Mouse (Mus musculus) E14TG2a.4 (cell line): ENCODE results near the gene 4933402D24Rik.

Source experiments
- H3K27me3 ChIP-seq: 2 replicates; pipeline ENCODE4 v1.6.1; 2014; ENCODE audit warnings: low read length, control low read depth; ENCODE audit not compliant: insufficient read depth
- H3K36me3 ChIP-seq: 2 replicates; pipeline ENCODE4 v1.6.1; 2014; ENCODE audit warnings: low read length, control low read depth; ENCODE audit not compliant: insufficient read depth
- H3K4me1 ChIP-seq: replicated peaks from 2 replicates; pipeline ENCODE4 v1.6.1; 2014; ENCODE audit warnings: low read depth, low read length, control low read depth
- H3K4me3 ChIP-seq: replicated peaks from 2 replicates; pipeline ENCODE4 v1.5.1; 2014; ENCODE audit warnings: mild to moderate bottlenecking, low read length
- H3K9me3 ChIP-seq: 2 replicates; pipeline ENCODE4 v1.6.1; 2014; ENCODE audit warnings: low read length, control low read depth
- CTCF ChIP-seq: conservative IDR thresholded peaks from 2 replicates; pipeline ENCODE4 v1.5.1; 2014; ENCODE audit warnings: low read length
- NANOG ChIP-seq: IDR thresholded peaks from 2 replicates; pipeline ENCODE4 v1.6.1; 2014; ENCODE audit warnings: borderline replicate concordance, low read length, mixed read lengths
- POU5F1 ChIP-seq: IDR thresholded peaks from 2 replicates; pipeline ENCODE4 v1.6.1; 2014; ENCODE audit warnings: low read length, borderline replicate concordance

4933402D24Rik gene

DNA sequence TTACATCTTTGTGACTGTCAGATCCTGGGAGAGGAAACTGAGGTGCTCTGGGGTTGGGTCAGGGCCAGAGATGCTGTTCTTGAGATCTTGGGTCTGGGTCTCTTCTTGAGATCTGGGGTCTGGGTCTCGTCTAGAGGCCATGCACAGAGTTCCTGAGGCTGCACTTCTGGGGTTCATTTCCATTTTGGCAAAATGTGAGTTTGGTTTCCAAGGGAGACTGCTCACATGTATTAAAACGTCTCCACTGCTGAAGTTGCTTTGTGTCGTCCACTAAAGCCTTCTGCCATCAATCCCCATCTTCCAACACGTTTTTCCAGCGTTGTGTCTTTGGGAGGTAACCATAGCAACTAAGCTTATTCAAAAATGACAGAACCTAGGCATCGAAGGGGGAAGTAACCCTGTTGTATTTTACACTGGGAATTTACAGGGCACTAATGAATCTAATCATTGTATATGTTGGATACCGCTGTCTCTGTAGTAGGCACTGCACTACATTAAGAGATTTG, 5.1 kb downstream of the 4933402D24Rik start:
- Histone ChIP-seq H3K27me3 (peaks cover 6% of the 10 kb centered on the region; the same call in 1 of the 2 replicates), H3K4me3 (no peak overlapping the region), H3K4me1 (no peaks in the 10 kb centered on the region), H3K36me3 (no peaks in the 10 kb centered on the region), H3K9me3 (no peaks in the 10 kb centered on the region)
- TF ChIP-seq CTCF = no peak
- no peak for TF ChIP-seq POU5F1
- no peak for TF ChIP-seq NANOG

GRCm38 (mm10) chr1:63763212-63763694, 5.8 kb downstream of the 4933402D24Rik start:
- Histone ChIP-seq H3K27me3 (peaks cover 1% of the 10 kb centered on the region; the same call in 1 of the 2 replicates), H3K9me3 (no peaks in the 10 kb centered on the region), H3K36me3 (no peaks in the 10 kb centered on the region), H3K4me3 (no peak overlapping the region), H3K4me1 (no peaks in the 10 kb centered on the region)
- TF ChIP-seq CTCF (no peak), POU5F1 (no peak), NANOG (no peak)

- H3K36me3 ChIP-seq = peaks cover 22% of the 10 kb centered on the region
- peaks cover 8% of the 10 kb centered on the region for H3K4me1 ChIP-seq
- H3K27me3 ChIP-seq = no peaks in the 10 kb centered on the region
- no peak for TF ChIP-seq CTCF
- TF ChIP-seq POU5F1 = no peak
- TF ChIP-seq NANOG = no peak
- H3K9me3 ChIP-seq = no peaks in the 10 kb centered on the region
- no peak overlapping the region for H3K4me3 ChIP-seq
Measured at GRCm38 (mm10) chr1:63756005-63756404, 13.1 kb downstream of the 4933402D24Rik start.

GRCm38 (mm10) chr1:63730240-63730771, 38.8 kb downstream of the 4933402D24Rik start, which contains the start of the genes Mdh1b and Fastkd2:
Mdh1b (minus strand) TSS chr1:63730318.
Fastkd2 (plus strand) TSS chr1:63730614.
- no peak for TF ChIP-seq CTCF
- no peak for TF ChIP-seq POU5F1
- TF ChIP-seq NANOG = no peak
- Histone ChIP-seq H3K4me3 (peak within 1 kb of the TSS; percentile 94), H3K36me3 (peaks cover 26% of the 10 kb centered on the region), H3K4me1 (peaks cover 24% of the 10 kb centered on the region), H3K9me3 (no peaks in the 10 kb centered on the region), H3K27me3 (0 out of 2 replicates have a peak, but pooled peaks cover 2% of the 10 kb centered on the region)

DNA sequence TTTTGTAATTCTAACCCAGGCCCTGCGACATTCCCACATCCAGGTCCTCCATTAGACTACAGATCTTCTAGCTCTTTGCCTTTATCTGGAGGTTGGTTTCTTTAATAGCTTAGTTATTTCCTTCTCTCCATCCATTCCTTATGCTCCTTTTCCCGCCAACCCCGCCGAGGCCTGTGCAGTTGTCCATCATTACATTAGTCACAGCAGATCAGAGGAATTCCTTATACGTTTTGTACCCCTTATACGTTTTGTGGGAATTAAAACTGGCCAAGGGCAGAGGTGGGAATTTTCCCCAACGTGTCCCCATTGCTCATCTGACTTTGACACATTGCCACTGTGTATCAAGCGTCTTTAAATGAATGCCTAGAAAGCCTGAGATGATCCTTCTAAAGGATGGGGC, 39.3 kb downstream of the 4933402D24Rik start:
- Histone ChIP-seq H3K4me1 (peaks cover 24% of the 10 kb centered on the region), H3K9me3 (no peaks in the 10 kb centered on the region), H3K36me3 (peaks cover 21% of the 10 kb centered on the region), H3K4me3 (peak overlapping the region; percentile 94), H3K27me3 (peaks cover 3% of the 10 kb centered on the region; the same call in 1 of the 2 replicates)
- TF ChIP-seq CTCF (no peak), POU5F1 (no peak), NANOG (no peak)

DNA sequence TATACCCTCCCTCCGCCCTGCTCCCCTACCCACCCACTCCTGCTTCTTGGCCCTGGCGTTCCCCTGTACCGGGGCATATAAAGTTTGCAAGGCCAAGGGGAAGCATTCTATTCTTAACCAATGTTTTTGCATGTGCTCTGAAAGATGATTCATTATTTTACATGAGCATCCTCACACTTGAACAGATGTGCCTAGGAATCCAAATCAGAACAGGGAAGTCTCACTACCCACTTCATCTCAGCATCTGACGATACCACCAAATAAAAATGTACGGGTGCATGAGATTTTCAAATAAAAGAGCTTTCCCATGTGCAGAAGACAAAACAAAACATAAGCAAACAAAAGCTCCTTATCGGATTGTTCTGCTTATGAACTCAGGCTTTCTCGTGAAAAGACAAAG, 48.9 kb downstream of the 4933402D24Rik start:
- no peaks in the 10 kb centered on the region for H3K9me3 ChIP-seq
- no peaks in the 10 kb centered on the region for H3K36me3 ChIP-seq
- H3K4me3 ChIP-seq = no peak overlapping the region
- TF ChIP-seq CTCF (no peak), NANOG (no peak), POU5F1 (no peak)
- H3K27me3 ChIP-seq = peaks cover 6% of the 10 kb centered on the region; the same call in 1 of the 2 replicates
- H3K4me1 ChIP-seq = no peaks in the 10 kb centered on the region

GRCm38 (mm10) chr1:63708876-63709275, 60.2 kb downstream of the 4933402D24Rik start:
- no peak overlapping the region for H3K4me3 ChIP-seq
- TF ChIP-seq CTCF (no peak), NANOG (no peak), POU5F1 (no peak)
- H3K9me3 ChIP-seq = no peaks in the 10 kb centered on the region; the same call in 1 of the 2 replicates
- no peaks in the 10 kb centered on the region for H3K36me3 ChIP-seq
- H3K27me3 ChIP-seq = no peaks in the 10 kb centered on the region
- H3K4me1 ChIP-seq = no peaks in the 10 kb centered on the region

GRCm38 (mm10) chr1:63705733-63706132, 63.3 kb downstream of the 4933402D24Rik start:
- no peaks in the 10 kb centered on the region for H3K36me3 ChIP-seq
- no peak for TF ChIP-seq NANOG
- H3K9me3 ChIP-seq = peaks cover 6% of the 10 kb centered on the region; the same call in 1 of the 2 replicates
- H3K27me3 ChIP-seq = no peaks in the 10 kb centered on the region
- H3K4me1 ChIP-seq = no peaks in the 10 kb centered on the region
- H3K4me3 ChIP-seq = no peak overlapping the region
